In the genomic region with DNA sequence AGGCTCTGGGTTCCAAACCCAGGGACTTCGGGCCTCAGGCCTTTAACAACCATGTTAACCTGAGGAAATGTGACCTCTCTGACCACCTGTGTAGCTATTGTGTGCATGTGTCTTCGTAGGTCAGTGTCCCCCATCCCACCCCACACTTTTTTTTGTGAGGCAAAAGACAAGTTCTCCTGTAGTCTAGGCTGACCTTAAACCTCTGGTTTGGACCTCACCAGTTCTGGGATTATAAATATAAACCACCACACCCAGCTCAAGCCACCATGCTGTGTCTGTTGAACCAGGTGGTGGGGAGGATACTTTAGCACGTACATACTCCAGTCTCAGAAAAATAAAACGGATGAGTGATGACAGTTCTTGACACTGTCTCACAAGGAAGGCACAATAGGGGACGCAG, we compare ENCODE assay signal across 9 mouse cellular contexts. TPM values are rescaled to one million over a fixed set of nuclear protein-coding genes. Genes with fewer than 3 reads are reported as not detected.
A peak's percentile ranks its signal among the peaks of the same experiment; 100 is the strongest.
DNase-seq lines count a peak whose midpoint lies in the region; ATAC-seq and TF ChIP-seq lines count a peak whose summit lies in the region.
"Had no signal": no experiment of that assay in that cellular context is flagged by ENCODE, and none has a peak within 500 bp of the region (broad histone marks: within the 10 kb centered on the region; RNA-seq: fewer than 3 reads in every experiment).

No protein-coding gene starts in this region.

- no peaks in the 10 kb centered on the region for H3K9me3 ChIP-seq in lung, embryonic 14.5 days (ENCODE audit: low read depth, low read length)
- no peaks in the 10 kb centered on the region for H3K9me3 ChIP-seq in forebrain, embryonic 13.5 days (replicated peaks)
- no peaks in the 10 kb centered on the region for H3K9me3 ChIP-seq in limb, embryonic 13.5 days

- H3K4me2 ChIP-seq in lung, embryonic 14.5 days: peak overlapping the region; percentile 95
- H3K4me2 ChIP-seq in forebrain, embryonic 13.5 days: peak overlapping the region; percentile 98
- peak overlapping the region; percentile 97 for H3K4me2 ChIP-seq in limb, embryonic 13.5 days (replicated peaks)

- 52% methylated on average over 5 of the region's 5 CpGs for WGBS in lung, embryonic 14.5 days
- 54% methylated on average over 5 of the region's 5 CpGs for WGBS in forebrain, embryonic 13.5 days
- WGBS in limb, embryonic 13.5 days: 70% methylated on average over 5 of the region's 5 CpGs
- 46% methylated on average over 5 of the region's 5 CpGs for WGBS in small intestine, adult 2 months

- no peaks in the 10 kb centered on the region for H3K27me3 ChIP-seq in lung, embryonic 14.5 days (ENCODE audit: insufficient read depth, low read length)
- no peaks in the 10 kb centered on the region for H3K27me3 ChIP-seq in forebrain, embryonic 13.5 days
- no peaks in the 10 kb centered on the region for H3K27me3 ChIP-seq in limb, embryonic 13.5 days
- no peaks in the 10 kb centered on the region for H3K27me3 ChIP-seq in small intestine, adult 2 months (ENCODE audit: control insufficient read depth, insufficient read depth, low read length)

- DNase-seq in lung, embryonic 14.5 days: no peak
- DNase-seq in lung, postnatal 10 days: no peak
- DNase-seq in adrenal gland, postnatal 14 days: no peak
- no peak for DNase-seq in layer of hippocampus, postnatal 14 days (ENCODE audit: low spot score in 2 of 2)
- DNase-seq in urinary bladder, postnatal 4 days (ENCODE audit: low spot score in 2 of 2): no peak

- H3K36me3 ChIP-seq in lung, embryonic 14.5 days (ENCODE audit: insufficient read depth): peaks cover 21% of the 10 kb centered on the region
- H3K36me3 ChIP-seq in forebrain, embryonic 13.5 days (ENCODE audit: poor library complexity, severe bottlenecking): peaks cover 16% of the 10 kb centered on the region
- H3K36me3 ChIP-seq in limb, embryonic 13.5 days: peaks cover 31% of the 10 kb centered on the region
- H3K36me3 ChIP-seq in small intestine, adult 2 months (ENCODE audit: control insufficient read depth, insufficient read depth, low read length): peaks cover 26% of the 10 kb centered on the region

- H3K4me3 ChIP-seq in lung, embryonic 14.5 days (ENCODE audit: low read depth, low read length): peak overlapping the region; percentile 55
- peak overlapping the region; percentile 60 for H3K4me3 ChIP-seq in forebrain, embryonic 13.5 days
- H3K4me3 ChIP-seq in limb, embryonic 13.5 days: peak overlapping the region; percentile 69
- H3K4me3 ChIP-seq in small intestine, adult 2 months (ENCODE audit: low read depth, low read length): peak overlapping the region; percentile 40

- peaks cover 17% of the 10 kb centered on the region for H3K4me1 ChIP-seq in lung, embryonic 14.5 days (ENCODE audit: insufficient read depth)
- H3K4me1 ChIP-seq in forebrain, embryonic 13.5 days: peaks cover 27% of the 10 kb centered on the region
- H3K4me1 ChIP-seq in limb, embryonic 13.5 days: peaks cover 19% of the 10 kb centered on the region
- H3K4me1 ChIP-seq in small intestine, adult 2 months (ENCODE audit: control insufficient read depth, insufficient read depth, insufficient read length, low read length): peaks cover 41% of the 10 kb centered on the region

- H3K9ac ChIP-seq in lung, embryonic 14.5 days: peak overlapping the region; percentile 73
- H3K9ac ChIP-seq in forebrain, embryonic 13.5 days: peak overlapping the region; percentile 84
- peak overlapping the region; percentile 84 for H3K9ac ChIP-seq in limb, embryonic 13.5 days

- TF ChIP-seq POLR2A in small intestine, adult 2 months (IDR thresholded peaks at IDR 0.05; ENCODE audit: low read depth, low read length): no peak

- no peak for ATAC-seq in lung, embryonic 14.5 days (ENCODE audit: insufficient read depth)
- no peak for ATAC-seq in forebrain, embryonic 13.5 days
- ATAC-seq in limb, embryonic 13.5 days (ENCODE audit: low FRiP score, low read depth): no peak

- no peak for TF ChIP-seq CTCF in lung, embryonic 14.5 days (IDR thresholded peaks at IDR 0.05; ENCODE audit: low read depth)
- TF ChIP-seq CTCF in small intestine, adult 2 months (IDR thresholded peaks at IDR 0.05; ENCODE audit: extremely low read depth, insufficient read length, insufficient replicate concordance, low read depth, low read length): no peak

- H3K27ac ChIP-seq in lung, embryonic 14.5 days (ENCODE audit: low read depth): peak overlapping the region; percentile 99
- H3K27ac ChIP-seq in forebrain, embryonic 13.5 days: peak overlapping the region; percentile 97; the same call in 1 of the 2 replicates
- peak overlapping the region; percentile 95 for H3K27ac ChIP-seq in limb, embryonic 13.5 days
- peak overlapping the region; percentile 94 for H3K27ac ChIP-seq in small intestine, adult 2 months (ENCODE audit: insufficient read depth, low read depth, low read length)

RNA-seq across cellular contexts. Expression of a gene that starts 7.7 kb away (rescaled TPM):
- 21.8 and 23.5 TPM in 2 replicates for polyA plus RNA-seq in lung, embryonic 14.5 days (2014; fragmentation: Nextera tagmentation; extraction: Ambion mirVana)
- polyA plus RNA-seq in forebrain, embryonic 13.5 days (2015; fragmentation: Nextera tagmentation; extraction: Ambion mirVana): 32.4 and 32.8 TPM in 2 replicates
- polyA plus RNA-seq in limb, embryonic 13.5 days (2015; fragmentation: Nextera tagmentation; extraction: Ambion mirVana): 28.6 and 33.0 TPM in 2 replicates
- polyA plus RNA-seq in small intestine, adult 2 months (2012; rRNA removed): 77.5 and 97.8 TPM in 2 replicates
- 43.0 and 43.3 TPM in 2 replicates for total RNA-seq in adrenal gland, postnatal 14 days (2021)
- total RNA-seq in layer of hippocampus, postnatal 14 days (2021): 10 to 100 TPM; 88.1 to 94.9 TPM

RNA-seq across cellular contexts. Expression of a gene that starts 8.3 kb away (rescaled TPM):
- polyA plus RNA-seq in lung, embryonic 14.5 days (2014; fragmentation: Nextera tagmentation; extraction: Ambion mirVana): 61.0 and 65.0 TPM in 2 replicates
- 72.4 and 79.3 TPM in 2 replicates for polyA plus RNA-seq in forebrain, embryonic 13.5 days (2015; fragmentation: Nextera tagmentation; extraction: Ambion mirVana)
- polyA plus RNA-seq in limb, embryonic 13.5 days (2015; fragmentation: Nextera tagmentation; extraction: Ambion mirVana): 73.4 and 87.0 TPM in 2 replicates
- 83.3 and 127 TPM in 2 replicates for polyA plus RNA-seq in small intestine, adult 2 months (2012; rRNA removed)
- total RNA-seq in adrenal gland, postnatal 14 days (2021): 43.0 and 45.0 TPM in 2 replicates
- 10 to 100 TPM; 37.4 to 39.2 TPM for total RNA-seq in layer of hippocampus, postnatal 14 days (2021)

RNA-seq across cellular contexts. Expression of a gene that starts 15.6 kb away (rescaled TPM):
- 0.17 and 0.38 TPM in 2 replicates for polyA plus RNA-seq in lung, embryonic 14.5 days (2014; fragmentation: Nextera tagmentation; extraction: Ambion mirVana)
- polyA plus RNA-seq in forebrain, embryonic 13.5 days (2015; fragmentation: Nextera tagmentation; extraction: Ambion mirVana): 0.25 TPM in 1 of 2 replicates, not detected in the other
- polyA plus RNA-seq in limb, embryonic 13.5 days (2015; fragmentation: Nextera tagmentation; extraction: Ambion mirVana): 0.49 and 0.85 TPM in 2 replicates
- not detected in 2 replicates for polyA plus RNA-seq in small intestine, adult 2 months (2012; rRNA removed)
- 0.93 TPM in 1 of 2 replicates, not detected in the other for total RNA-seq in adrenal gland, postnatal 14 days (2021)
- total RNA-seq in layer of hippocampus, postnatal 14 days (2021): 10 to 100 TPM; 26.2 to 26.9 TPM
- total RNA-seq: common myeloid progenitor, adult 5-6 weeks had no signal

RNA-seq across cellular contexts. Expression of a gene that starts 24.8 kb away (rescaled TPM):
- 2.2 and 2.3 TPM in 2 replicates for polyA plus RNA-seq in lung, embryonic 14.5 days (2014; fragmentation: Nextera tagmentation; extraction: Ambion mirVana)
- polyA plus RNA-seq in forebrain, embryonic 13.5 days (2015; fragmentation: Nextera tagmentation; extraction: Ambion mirVana): 0.74 TPM in 1 of 2 replicates, not detected in the other
- polyA plus RNA-seq in limb, embryonic 13.5 days (2015; fragmentation: Nextera tagmentation; extraction: Ambion mirVana): 2.2 and 3.0 TPM in 2 replicates
- polyA plus RNA-seq in small intestine, adult 2 months (2012; rRNA removed): not detected in 2 replicates
- total RNA-seq in adrenal gland, postnatal 14 days (2021): 0.53 TPM in 1 of 2 replicates, not detected in the other
- 10 to 100 TPM; 13.3 to 14.4 TPM for total RNA-seq in layer of hippocampus, postnatal 14 days (2021)
- total RNA-seq: common myeloid progenitor, adult 5-6 weeks had no signal

RNA-seq across cellular contexts. Expression of a gene that starts 24.8 kb away (rescaled TPM):
- 218 and 224 TPM in 2 replicates for polyA plus RNA-seq in lung, embryonic 14.5 days (2014; fragmentation: Nextera tagmentation; extraction: Ambion mirVana)
- 106 and 139 TPM in 2 replicates for polyA plus RNA-seq in forebrain, embryonic 13.5 days (2015; fragmentation: Nextera tagmentation; extraction: Ambion mirVana)
- 151 and 168 TPM in 2 replicates for polyA plus RNA-seq in limb, embryonic 13.5 days (2015; fragmentation: Nextera tagmentation; extraction: Ambion mirVana)
- polyA plus RNA-seq in small intestine, adult 2 months (2012; rRNA removed): 44.2 and 100 TPM in 2 replicates
- 264 and 275 TPM in 2 replicates for total RNA-seq in adrenal gland, postnatal 14 days (2021)
- total RNA-seq in layer of hippocampus, postnatal 14 days (2021): 100 to 1,000 TPM in 1 of 2 experiments, 10 to 100 TPM in 1; 96.6 to 107 TPM
